Mouse (Mus musculus): ENCODE measurements around the gene BC003965. TPM values are rescaled to one million over a fixed set of nuclear protein-coding genes. Genes with fewer than 3 reads are reported as not detected.

BC003965 gene
- polyA plus RNA-seq, 1 experiment from 2014 or later = 47.8 TPM

DNA sequence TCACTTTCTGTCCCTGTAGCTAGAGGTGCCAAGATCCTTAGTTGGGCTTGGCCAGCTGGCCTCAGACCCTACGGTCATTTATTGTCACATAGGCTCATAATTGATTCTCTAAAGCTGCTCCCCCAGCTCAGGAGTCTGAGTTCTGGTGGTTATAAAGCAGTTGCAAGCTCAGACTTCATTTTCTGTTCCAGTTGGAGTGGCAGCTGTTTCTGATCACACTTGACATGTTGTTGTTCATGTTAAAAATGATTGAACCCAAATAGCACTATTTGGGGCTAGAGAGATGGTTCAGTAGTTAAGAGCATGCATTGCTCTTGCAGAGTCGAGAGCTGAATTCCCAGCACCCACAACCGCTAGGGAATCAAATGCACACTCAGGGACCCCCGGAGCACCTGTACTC lies 25.7 kb downstream of the BC003965 start:
- no peak overlapping the region for H3K4me3 ChIP-seq (ENCODE audit: low read depth, low read length)
- H3K4me2 ChIP-seq = no peak overlapping the region
- no peak overlapping the region for H3K27ac ChIP-seq (ENCODE audit: low read depth, low read length)
- H3K9ac ChIP-seq (ENCODE audit: low read depth, low read length) = no peak overlapping the region
- WGBS = 95% methylated on average over 4 of the region's 4 CpGs
- DNase-seq (ENCODE audit: low spot score) (no peak), ATAC-seq (replicated peaks; ENCODE audit: low FRiP score) (no peak)
- no peaks in the 10 kb centered on the region for H3K9me3 ChIP-seq (ENCODE audit: control insufficient read depth, low read length)
- no peaks in the 10 kb centered on the region for H3K27me3 ChIP-seq (replicated peaks; ENCODE audit: control insufficient read depth, insufficient read depth, low read length)
- no peaks in the 10 kb centered on the region for H3K4me1 ChIP-seq (replicated peaks; ENCODE audit: control insufficient read depth, insufficient read depth, low read length)
- H3K36me3 ChIP-seq (ENCODE audit: control insufficient read depth, insufficient read depth, low read length) = peaks cover 37% of the 10 kb centered on the region

DNA sequence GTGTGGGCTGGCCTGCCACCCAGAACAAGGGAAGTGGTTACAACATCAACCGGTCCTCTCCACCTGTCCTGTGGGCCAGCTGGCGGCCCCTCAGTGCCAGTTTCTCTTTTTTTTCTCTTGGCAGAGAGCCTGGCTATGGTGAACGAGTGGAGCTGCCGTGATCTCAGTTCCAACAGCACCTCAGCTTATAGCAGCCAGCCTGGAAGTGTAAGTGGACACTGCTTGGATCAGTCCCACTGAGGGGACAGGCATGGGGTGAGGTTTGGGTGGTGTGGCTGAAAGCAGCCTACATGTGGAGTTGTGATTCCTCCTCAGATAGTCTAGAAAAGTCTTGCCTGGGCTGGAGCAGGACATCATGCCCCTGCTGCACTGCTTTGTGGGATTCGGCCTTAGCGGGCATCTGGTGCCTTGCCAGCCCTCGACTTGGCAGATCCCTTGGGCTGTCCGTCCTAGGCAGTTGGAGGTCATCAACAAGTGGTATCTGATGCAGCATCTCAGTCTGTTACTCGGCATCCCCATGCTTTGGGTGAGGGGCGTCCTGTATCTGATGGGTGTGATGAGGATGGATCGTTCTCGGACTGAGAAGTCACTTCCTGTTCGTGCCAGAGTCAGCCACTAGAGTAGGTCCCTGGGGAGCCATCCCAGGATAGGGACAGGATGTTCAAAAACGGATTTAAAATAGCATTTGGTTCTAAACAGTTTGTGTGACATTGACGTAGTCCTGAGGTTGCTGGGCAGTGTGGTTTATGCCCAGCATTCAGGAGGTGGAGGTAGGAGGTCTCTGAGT lies 26.5 kb downstream of the BC003965 start:
- DNase-seq (ENCODE audit: low spot score) = no peak
- Histone ChIP-seq H3K27me3 (replicated peaks; ENCODE audit: control insufficient read depth, insufficient read depth, low read length) (no peaks in the 10 kb centered on the region), H3K9ac (ENCODE audit: low read depth, low read length) (no peak overlapping the region), H3K27ac (ENCODE audit: low read depth, low read length) (no peak overlapping the region), H3K4me1 (replicated peaks; ENCODE audit: control insufficient read depth, insufficient read depth, low read length) (no peaks in the 10 kb centered on the region), H3K36me3 (ENCODE audit: control insufficient read depth, insufficient read depth, low read length) (peaks cover 36% of the 10 kb centered on the region), H3K4me3 (ENCODE audit: low read depth, low read length) (no peak overlapping the region), H3K4me2 (no peak overlapping the region), H3K9me3 (ENCODE audit: control insufficient read depth, low read length) (no peaks in the 10 kb centered on the region)
- WGBS = 85% methylated on average over 15 of the region's 15 CpGs
- no peak for ATAC-seq (replicated peaks; ENCODE audit: low FRiP score)

DNA sequence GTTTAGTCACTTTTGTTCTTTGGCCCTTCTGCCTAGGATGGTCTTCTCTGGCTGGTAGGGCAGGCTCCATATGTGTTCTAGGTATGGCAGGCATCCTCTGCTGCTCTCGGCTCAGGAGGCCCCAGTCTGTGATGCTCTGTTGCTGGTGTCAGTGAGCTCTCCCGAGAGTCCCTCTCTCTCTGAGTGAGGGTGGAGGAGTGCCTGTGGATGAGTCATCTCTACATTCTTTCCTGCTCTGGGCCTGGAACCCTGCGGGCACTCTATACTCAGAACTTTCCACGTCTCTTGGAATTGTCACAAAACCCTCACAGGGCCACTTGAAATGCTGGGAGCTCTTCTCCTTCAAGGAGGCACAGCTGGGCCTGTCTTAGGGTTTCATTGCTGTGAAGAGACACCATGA lies 27.4 kb downstream of the BC003965 start:
- no peak overlapping the region for H3K4me3 ChIP-seq (ENCODE audit: low read depth, low read length)
- H3K27ac ChIP-seq (ENCODE audit: low read depth, low read length) = no peak overlapping the region
- H3K27me3 ChIP-seq (replicated peaks; ENCODE audit: control insufficient read depth, insufficient read depth, low read length) = no peaks in the 10 kb centered on the region
- peaks cover 35% of the 10 kb centered on the region for H3K36me3 ChIP-seq (ENCODE audit: control insufficient read depth, insufficient read depth, low read length)
- DNase-seq (ENCODE audit: low spot score) = no peak
- no peak overlapping the region for H3K9ac ChIP-seq (ENCODE audit: low read depth, low read length)
- H3K4me1 ChIP-seq (replicated peaks; ENCODE audit: control insufficient read depth, insufficient read depth, low read length) = no peaks in the 10 kb centered on the region
- no peak for ATAC-seq (replicated peaks; ENCODE audit: low FRiP score)
- no peak overlapping the region for H3K4me2 ChIP-seq
- H3K9me3 ChIP-seq (ENCODE audit: control insufficient read depth, low read length) = no peaks in the 10 kb centered on the region
- WGBS = 78% methylated on average over 4 of the region's 4 CpGs

GRCm38 (mm10) chr17:25215431-25215830 lies 31.1 kb downstream of the BC003965 start:
- DNase-seq (ENCODE audit: low spot score) (no peak), ATAC-seq (replicated peaks; ENCODE audit: low FRiP score) (no peak)
- no peak overlapping the region for H3K9ac ChIP-seq (ENCODE audit: low read depth, low read length)
- no peak overlapping the region for H3K4me2 ChIP-seq
- H3K4me1 ChIP-seq (replicated peaks; ENCODE audit: control insufficient read depth, insufficient read depth, low read length) = peaks cover under 1% of the 10 kb centered on the region; the same call in 1 of the 2 replicates
- H3K27me3 ChIP-seq (replicated peaks; ENCODE audit: control insufficient read depth, insufficient read depth, low read length) = no peaks in the 10 kb centered on the region
- H3K36me3 ChIP-seq (ENCODE audit: control insufficient read depth, insufficient read depth, low read length) = peaks cover 26% of the 10 kb centered on the region; the same call in 1 of the 2 replicates
- no peak overlapping the region for H3K27ac ChIP-seq (ENCODE audit: low read depth, low read length)
- H3K9me3 ChIP-seq (ENCODE audit: control insufficient read depth, low read length) = no peaks in the 10 kb centered on the region
- 85% methylated on average over 3 of the region's 3 CpGs for WGBS
- no peak overlapping the region for H3K4me3 ChIP-seq (ENCODE audit: low read depth, low read length)

DNA sequence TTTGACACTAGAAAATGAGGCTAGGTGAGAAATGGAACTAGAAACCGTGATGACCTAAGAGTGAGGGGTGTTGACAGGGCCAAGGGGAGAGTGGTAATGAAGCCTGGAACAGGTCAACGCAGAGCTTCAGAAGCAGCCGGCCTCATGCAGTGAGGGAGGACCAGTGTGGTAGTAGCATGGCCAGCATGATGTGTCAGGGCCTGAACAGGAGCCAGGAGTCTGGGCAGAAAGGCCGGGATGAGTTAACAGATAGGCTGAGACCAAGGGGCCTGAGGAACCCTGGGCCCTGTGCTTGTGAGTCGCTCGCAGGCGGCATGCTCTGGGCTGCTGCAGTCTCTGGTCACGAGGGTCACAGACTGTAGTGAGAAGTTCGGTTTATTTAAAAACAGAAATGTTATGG lies 34.6 kb downstream of the BC003965 start:
- H3K27ac ChIP-seq (ENCODE audit: low read depth, low read length) = no peak overlapping the region
- H3K27me3 ChIP-seq (replicated peaks; ENCODE audit: control insufficient read depth, insufficient read depth, low read length) = no peaks in the 10 kb centered on the region
- no peak for DNase-seq (ENCODE audit: low spot score)
- no peaks in the 10 kb centered on the region for H3K9me3 ChIP-seq (ENCODE audit: control insufficient read depth, low read length)
- H3K4me1 ChIP-seq (replicated peaks; ENCODE audit: control insufficient read depth, insufficient read depth, low read length) = peaks cover 23% of the 10 kb centered on the region
- no peak overlapping the region for H3K4me3 ChIP-seq (ENCODE audit: low read depth, low read length)
- no peak overlapping the region for H3K9ac ChIP-seq (ENCODE audit: low read depth, low read length)
- no peak for ATAC-seq (replicated peaks; ENCODE audit: low FRiP score)
- H3K36me3 ChIP-seq (ENCODE audit: control insufficient read depth, insufficient read depth, low read length) = peaks cover 8% of the 10 kb centered on the region; the same call in 1 of the 2 replicates
- H3K4me2 ChIP-seq = no peak overlapping the region
- WGBS = 85% methylated on average over 9 of the region's 9 CpGs

- 82% methylated on average over 15 of the region's 15 CpGs for WGBS
- Histone ChIP-seq H3K36me3 (ENCODE audit: control insufficient read depth, insufficient read depth, low read length) (peaks cover 5% of the 10 kb centered on the region; the same call in 1 of the 2 replicates), H3K9me3 (ENCODE audit: control insufficient read depth, low read length) (no peaks in the 10 kb centered on the region), H3K9ac (ENCODE audit: low read depth, low read length) (no peak overlapping the region), H3K27me3 (replicated peaks; ENCODE audit: control insufficient read depth, insufficient read depth, low read length) (no peaks in the 10 kb centered on the region), H3K4me1 (replicated peaks; ENCODE audit: control insufficient read depth, insufficient read depth, low read length) (peaks cover 30% of the 10 kb centered on the region), H3K4me3 (ENCODE audit: low read depth, low read length) (no peak overlapping the region), H3K4me2 (no peak overlapping the region), H3K27ac (ENCODE audit: low read depth, low read length) (no peak overlapping the region)
- ATAC-seq (replicated peaks; ENCODE audit: low FRiP score) = no peak
- no peak for DNase-seq (ENCODE audit: low spot score)
Observed at GRCm38 (mm10) chr17:25219492-25220295, 35.3 kb downstream of the BC003965 start.

- H3K36me3 ChIP-seq (ENCODE audit: control insufficient read depth, insufficient read depth, low read length) = no peaks in the 10 kb centered on the region; the same call in 1 of the 2 replicates
- 0 out of 2 replicates have a peak overlapping the region, but pooled peaks have one; percentile 82 for H3K4me2 ChIP-seq
- no peaks in the 10 kb centered on the region for H3K27me3 ChIP-seq (replicated peaks; ENCODE audit: control insufficient read depth, insufficient read depth, low read length)
- no peak overlapping the region for H3K27ac ChIP-seq (ENCODE audit: low read depth, low read length)
- H3K9ac ChIP-seq (ENCODE audit: low read depth, low read length) = no peak overlapping the region
- DNase-seq (ENCODE audit: low spot score) (no peak), ATAC-seq (replicated peaks; ENCODE audit: low FRiP score) (no peak)
- H3K4me3 ChIP-seq (ENCODE audit: low read depth, low read length) = no peak overlapping the region
- peaks cover 37% of the 10 kb centered on the region for H3K4me1 ChIP-seq (replicated peaks; ENCODE audit: control insufficient read depth, insufficient read depth, low read length)
- 86% methylated on average over 1 of the region's 1 CpGs for WGBS
- H3K9me3 ChIP-seq (ENCODE audit: control insufficient read depth, low read length) = no peaks in the 10 kb centered on the region
Observed at GRCm38 (mm10) chr17:25220746-25221145, 36.4 kb downstream of the BC003965 start.

DNA sequence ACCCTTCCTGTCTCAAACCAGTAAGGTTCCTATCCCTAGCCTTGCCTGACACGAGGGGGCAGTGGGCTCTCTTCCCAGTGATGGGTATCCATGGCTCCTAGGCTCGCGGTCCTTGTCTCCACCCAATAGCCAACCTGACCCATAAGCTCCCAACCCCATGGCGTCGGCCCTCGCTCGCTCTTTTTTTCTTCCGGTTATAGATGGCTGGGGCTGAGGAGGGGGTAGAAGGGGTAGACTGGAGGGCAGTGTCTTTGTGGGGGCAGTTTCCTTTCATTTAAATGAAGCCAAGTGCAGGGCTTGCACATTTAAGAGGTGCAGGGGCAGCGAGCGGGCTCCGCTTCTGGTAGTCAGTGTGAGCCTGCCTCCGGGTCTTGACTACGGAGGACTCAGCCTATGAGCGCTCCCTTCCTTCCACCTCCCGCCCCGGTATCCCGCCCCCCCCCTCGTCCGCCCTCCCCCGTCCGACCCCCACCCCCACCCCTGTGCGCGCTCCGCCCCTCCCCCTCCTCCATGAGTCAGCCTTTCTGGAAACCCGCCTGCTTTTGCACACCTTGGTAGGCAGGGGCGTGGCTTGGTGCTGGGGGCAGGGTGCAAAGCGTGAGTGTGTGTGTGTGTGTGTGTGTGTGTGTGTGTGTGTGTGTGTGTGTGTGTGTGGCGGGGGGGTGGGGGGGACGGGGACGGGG lies 37.6 kb downstream of the BC003965 start:
- DNase-seq (ENCODE audit: low spot score) (peak; percentile 64), ATAC-seq (replicated peaks; ENCODE audit: low FRiP score) (peak; percentile 83)
- Histone ChIP-seq H3K4me3 (ENCODE audit: low read depth, low read length) (peak overlapping the region; percentile 72), H3K4me1 (replicated peaks; ENCODE audit: control insufficient read depth, insufficient read depth, low read length) (peaks cover 49% of the 10 kb centered on the region), H3K36me3 (ENCODE audit: control insufficient read depth, insufficient read depth, low read length) (peaks cover 4% of the 10 kb centered on the region; the same call in 1 of the 2 replicates), H3K27ac (ENCODE audit: low read depth, low read length) (peak overlapping the region; percentile 73), H3K9me3 (ENCODE audit: control insufficient read depth, low read length) (no peaks in the 10 kb centered on the region), H3K27me3 (replicated peaks; ENCODE audit: control insufficient read depth, insufficient read depth, low read length) (no peaks in the 10 kb centered on the region), H3K9ac (ENCODE audit: low read depth, low read length) (peak overlapping the region; percentile 76), H3K4me2 (peak overlapping the region; percentile 82)
- 1% methylated on average over 26 of the region's 30 CpGs for WGBS

Data from liver, embryonic 11.5 days (tissue).